Mouse (Mus musculus) spleen, embryonic (tissue): ENCODE results near the gene Ltv1.
"Not testable (repeated sequence)": the region's sequence is repeated elsewhere in the genome, so short reads cannot be mapped to it uniquely, and the experiment has no call there.

ENCODE experiments used
- CTCF ChIA-PET: fragments of 350-600 bp; sonication (Branson Sonifier 250); formaldehyde crosslinking; loops from one replicate; lab custom pipeline; 2022; lab: Charles Lee

Gene Ltv1

DNA sequence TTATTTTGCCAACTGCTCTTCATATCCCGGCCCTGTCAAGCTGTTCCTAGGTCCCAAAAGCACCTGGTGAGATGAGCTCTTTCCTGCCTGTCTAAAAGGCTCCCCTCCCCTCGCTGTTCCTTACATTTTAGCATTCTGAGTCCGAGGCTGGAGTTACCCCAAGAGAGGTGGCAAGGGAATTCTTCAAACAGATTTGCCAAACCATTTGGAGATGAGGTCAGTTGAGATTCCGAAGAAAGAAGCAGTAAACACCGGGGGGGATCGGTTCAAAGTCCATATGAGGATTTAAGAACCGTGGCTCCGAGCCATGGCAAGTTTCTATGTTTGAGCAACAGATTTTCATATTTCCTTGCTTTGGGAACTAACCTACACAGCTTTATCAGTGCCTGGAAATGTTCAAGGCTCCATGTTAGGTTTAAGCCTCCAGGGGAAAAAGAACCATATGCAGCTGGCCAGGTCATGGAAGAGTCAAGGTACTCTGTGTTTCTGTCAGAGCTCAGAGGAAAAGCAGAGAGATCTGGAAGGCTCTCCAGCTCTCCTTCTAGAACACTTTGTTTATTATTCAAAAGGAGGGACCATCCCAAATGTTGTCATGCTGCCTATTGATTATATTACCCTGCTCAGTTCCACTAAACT lies 4.0 kb upstream of the Ltv1 start:
- CTCF ChIA-PET: interaction anchor here (0.7 kb wide), 1 partner anchor 480 kb away, joined by 7 read pairs; no protein-coding TSS in a partner anchor

DNA sequence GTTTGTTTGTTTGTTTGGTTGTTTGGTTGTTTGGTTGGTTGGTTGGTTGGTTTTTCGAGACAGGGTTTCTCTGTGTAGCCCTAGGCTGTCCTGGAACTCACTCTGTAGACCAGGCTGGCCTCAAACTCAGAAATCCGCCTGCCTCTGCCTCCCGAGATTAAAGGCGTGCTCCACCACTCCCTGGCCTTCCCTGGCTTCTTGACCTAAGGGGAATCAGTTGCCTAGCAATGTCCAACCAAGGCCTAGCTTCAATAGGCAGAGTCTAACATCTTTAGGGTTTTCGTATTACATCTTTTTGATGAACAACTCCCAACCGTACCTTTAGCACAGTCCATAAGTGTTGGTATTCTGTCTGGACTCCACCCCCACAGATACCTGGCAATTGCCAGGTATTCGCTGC lies 528 bp upstream of the Ltv1 start:
- CTCF ChIA-PET: not testable (repeated sequence)

DNA sequence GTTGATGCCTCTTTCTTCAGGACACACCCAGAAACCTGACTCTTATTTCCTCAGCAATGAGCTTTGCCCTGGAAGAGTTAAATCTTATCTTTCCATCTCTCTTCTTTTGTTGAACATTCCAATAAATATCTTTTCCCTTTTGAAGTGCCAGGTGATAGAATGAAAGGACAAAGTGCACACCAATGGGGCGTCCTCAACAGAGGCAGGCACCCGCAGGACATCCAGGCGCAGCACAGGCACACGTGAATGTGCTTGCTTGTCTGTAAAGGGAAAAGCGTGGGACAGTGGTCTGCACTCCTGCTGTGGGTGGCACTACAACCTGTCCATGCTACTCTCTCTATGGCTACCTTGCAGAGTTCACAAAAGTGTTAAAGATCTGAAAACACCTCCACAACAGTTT lies 3.1 kb downstream of the Ltv1 start:
- CTCF ChIA-PET: no interaction called here

DNA sequence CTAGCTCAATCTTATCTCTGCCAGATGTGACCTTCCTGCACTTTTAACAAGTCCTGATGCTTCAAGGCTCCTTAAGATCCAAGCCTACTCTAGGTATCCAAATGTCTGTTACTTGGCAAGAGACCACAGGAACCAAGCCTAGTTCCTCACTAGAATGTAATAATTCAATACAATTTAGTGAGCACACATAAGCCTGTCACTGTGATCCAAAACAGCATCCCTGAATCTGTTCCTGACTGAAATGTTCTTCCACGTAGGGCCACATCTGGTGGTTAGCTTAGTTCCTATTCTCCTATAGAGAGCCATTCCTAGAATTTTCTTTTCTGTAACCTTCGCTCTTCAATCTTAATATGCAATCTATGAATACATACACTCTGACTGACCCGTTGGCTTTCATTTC lies 6.2 kb downstream of the Ltv1 start:
- CTCF ChIA-PET: no interaction called here

DNA sequence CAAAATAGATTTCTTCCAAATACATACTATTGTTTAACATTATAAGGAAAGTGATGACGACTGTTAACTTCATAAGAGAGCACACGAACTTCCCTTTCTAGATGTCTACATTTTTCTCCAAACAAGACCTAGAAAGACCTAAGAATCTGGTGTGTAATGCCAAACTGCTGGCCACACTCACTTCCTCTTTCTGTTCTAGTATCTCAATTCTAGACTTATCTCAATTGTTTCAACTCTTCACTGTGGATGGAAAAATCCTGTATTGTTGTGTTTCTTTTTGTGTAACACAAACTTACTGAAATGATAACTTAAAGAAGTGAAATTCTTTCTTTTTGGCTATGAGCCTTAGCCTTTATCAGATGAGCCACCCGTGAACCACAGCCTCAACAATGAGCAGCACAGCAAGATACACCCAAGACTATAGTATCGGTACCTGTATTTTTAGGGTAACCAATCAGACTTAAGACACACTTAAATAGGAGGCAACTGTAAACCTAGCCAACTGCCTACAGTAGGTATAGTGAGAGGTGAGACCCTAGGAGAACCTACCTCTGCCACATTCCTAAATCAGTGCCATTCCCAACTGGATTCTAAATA lies 8.7 kb downstream of the Ltv1 start:
- CTCF ChIA-PET: no interaction called here

DNA sequence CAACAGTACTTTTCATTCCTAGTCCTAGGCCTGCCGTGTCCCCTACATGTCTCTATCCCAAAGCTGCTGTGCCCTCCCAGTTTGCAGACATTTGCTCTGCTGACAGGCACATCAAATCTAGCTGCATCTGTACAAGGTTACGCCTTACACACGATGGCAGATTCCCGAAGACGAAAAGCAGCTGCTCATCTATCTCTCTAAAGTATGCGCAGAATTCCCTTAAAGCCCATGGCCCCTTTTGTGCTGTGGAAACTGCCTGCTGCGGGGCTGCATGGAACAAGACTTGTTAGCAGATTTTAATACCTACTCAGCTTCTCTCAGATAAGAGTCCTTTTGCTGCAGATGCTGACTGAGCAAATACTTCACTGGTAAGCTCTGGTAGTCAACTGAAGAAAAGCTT lies 12.8 kb downstream of the Ltv1 start:
- CTCF ChIA-PET: no interaction called here

DNA sequence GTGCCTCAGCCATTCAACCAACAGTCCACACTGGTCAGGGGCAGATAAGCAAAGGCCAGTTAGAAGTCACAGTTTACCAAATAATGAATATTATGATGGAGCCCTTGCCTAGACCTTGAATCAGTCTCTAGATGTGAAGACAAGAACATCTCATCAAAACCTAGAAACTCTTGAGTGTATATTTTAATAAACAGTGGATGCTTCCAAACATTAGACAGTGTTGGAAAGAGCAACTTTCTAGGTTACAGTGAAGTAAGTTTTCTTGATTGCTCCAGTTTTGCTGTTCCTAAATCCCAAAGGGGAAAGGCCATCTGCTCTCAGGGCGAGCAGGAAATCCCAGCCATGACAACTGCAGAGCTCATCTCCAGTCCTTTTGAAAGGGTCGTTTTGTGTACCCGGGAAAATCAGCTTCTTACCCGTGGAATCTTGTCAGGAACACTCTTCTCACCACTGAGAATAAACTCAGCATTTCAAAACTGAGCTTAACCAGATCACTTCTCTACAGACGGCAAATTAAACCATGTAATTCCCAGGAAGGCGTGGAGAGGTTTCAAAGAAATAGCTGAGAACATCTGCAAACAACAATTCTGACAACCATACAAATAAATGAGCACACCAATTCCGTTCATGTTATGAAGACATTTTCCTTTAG lies 14.9 kb downstream of the Ltv1 start, which contains the start of gene Zc2hc1b:
Gene Zc2hc1b, minus strand, starts transcription at position 51 of the 652 bp plus-strand sequence.
- CTCF ChIA-PET: interaction anchor here (0.7 kb wide), 1 partner anchor 673 kb away, joined by 3 read pairs; no protein-coding TSS in a partner anchor

DNA sequence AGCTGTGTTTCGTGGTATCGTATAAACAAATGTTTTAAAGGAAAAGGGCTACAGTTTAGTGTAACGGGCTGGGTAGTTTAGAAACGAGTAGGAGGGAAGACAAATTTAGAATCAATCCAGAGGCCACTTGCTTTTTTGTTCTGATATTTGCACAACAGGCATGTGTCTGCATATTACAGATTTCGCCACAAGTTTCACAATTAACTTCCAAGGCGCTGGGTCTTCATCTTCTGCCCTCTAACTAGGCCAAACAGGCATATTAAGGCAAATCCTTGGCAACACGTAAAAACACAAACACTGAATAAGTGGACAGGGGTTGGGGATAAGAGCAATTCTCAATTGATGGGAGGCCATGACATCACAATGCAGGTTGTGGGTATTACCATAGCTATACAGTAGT lies 17.1 kb downstream of the Ltv1 start:
- CTCF ChIA-PET: no interaction called here

DNA sequence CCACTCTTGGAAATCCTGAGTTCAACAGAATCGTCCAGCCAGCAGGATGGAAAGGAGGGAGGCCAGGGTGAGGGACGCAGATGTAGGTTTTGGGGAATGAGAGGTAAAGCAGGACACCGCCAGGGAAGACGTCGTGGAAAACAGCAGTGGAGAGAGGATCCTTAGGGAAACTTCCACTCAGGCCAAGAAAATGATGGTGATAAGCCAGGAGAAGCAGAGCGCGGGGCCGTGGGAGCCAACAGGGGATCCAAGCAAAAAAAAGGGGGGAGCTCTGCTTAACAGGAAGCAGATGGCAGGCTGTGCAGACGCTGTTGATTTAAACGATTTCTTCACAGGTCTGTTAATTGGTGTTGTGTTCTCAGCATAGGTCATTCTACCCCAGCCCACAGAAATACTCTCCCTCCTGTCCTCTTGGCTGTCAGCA lies 20.2 kb downstream of the Ltv1 start:
- CTCF ChIA-PET: no interaction called here

DNA sequence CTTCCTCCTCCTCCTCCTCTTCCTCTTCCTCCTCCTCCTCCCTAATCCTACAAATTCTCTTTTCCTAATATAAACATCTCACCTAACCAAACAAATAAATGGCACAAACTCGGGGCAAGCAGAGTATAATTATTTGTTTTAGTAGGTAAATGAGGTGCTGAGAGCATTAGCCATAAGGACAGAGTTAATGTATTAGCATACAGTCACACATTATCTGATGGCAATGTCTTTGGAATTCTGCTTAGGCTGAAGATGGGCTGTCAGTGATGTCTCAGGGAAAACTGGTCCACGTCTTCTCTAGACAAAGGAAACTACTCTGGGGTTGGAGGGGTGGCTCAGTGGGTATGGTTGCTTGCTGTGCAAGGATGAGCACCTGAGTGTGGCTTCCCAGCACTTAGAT lies 21.5 kb downstream of the Ltv1 start:
- CTCF ChIA-PET: no interaction called here

DNA sequence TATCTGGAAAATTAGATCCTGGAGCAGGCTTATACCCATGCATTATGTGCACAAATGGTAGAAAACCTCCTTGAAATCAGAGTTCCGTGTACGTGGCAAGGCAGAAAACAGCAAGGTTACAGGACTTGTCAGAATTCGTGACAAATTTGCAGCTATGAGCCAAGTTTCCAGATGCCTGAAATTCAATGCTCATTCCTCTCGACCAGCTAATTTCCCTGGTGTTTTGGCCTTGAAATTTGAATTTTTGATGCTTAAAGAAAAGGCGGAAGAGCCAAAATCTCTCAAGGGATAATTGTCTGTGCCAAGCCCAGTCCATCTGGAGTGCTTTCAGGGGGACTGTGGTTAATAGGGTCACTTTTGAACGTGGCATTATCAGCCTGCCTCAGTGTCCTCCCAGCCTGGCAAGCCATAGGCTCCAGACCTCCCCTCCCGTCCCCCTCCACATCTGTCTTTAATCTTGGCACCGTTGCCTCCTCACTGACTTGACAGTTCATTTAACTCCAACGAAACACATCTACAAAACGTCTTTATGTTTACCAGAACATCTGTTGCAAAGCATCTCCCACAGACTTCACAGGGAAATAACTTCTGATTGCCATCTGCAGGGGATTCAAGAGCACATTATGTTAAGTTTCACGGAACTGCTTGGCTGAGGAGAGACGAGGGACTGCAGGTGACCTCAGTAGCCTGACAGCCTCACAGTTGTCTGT lies 22.1 kb downstream of the Ltv1 start:
- CTCF ChIA-PET: no interaction called here

DNA sequence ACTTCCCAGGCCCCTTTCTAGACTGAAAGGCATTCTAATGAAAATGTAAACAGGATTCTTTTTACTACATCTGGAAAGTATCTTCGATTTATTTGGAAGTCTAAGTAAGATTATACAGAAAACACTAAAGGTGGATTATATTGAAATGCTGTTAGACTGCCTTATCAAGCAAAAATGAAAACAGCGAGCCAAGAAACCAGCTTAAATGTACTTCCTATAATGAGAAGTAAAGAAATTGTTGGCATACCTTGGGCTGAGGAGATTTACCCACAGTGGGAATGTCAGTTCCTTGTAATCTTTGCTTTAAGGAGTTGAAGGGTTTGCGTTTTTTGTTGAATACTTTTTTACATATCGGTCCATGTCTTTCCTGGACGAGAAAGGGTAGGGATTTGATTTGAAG lies 24.5 kb downstream of the Ltv1 start:
- CTCF ChIA-PET: no interaction called here

DNA sequence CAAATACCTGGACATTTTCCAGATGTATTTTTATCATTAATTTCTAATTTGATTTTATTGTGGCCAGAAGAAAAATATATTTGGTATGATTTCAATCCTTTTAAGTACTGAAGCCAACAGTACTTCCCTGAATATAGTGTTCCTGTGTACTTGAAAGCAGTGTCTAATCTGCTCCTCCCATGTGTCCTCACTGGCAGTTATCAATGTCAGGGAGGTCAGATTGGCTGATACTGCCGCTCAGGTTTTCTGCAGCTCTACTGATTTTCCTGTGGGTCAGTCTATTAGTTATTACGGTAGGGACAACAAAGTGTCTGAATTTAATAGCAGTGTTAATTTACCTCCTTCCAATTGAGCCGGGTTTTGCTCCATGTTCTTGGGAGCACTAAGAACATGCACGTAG lies 30.9 kb downstream of the Ltv1 start:
- CTCF ChIA-PET: no interaction called here

DNA sequence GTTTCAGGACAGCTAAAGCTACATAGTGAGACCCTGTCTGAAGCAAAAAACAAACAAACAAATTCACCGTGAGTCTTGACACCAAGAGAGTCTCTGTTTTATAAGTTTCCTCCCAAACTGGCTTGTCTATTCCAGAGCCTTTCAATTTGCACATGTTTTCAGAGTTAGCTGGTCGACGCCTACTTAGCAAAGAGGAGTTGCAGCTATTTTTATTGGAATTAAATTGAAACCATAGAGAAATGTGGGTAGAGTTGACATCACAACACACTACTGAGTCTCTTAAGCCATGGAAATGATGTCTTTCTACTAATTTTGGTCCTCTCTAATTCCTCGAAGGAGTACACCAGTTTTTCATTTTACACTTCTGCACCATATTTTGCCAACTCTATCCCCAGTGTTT lies 32.1 kb downstream of the Ltv1 start:
- CTCF ChIA-PET: no interaction called here

DNA sequence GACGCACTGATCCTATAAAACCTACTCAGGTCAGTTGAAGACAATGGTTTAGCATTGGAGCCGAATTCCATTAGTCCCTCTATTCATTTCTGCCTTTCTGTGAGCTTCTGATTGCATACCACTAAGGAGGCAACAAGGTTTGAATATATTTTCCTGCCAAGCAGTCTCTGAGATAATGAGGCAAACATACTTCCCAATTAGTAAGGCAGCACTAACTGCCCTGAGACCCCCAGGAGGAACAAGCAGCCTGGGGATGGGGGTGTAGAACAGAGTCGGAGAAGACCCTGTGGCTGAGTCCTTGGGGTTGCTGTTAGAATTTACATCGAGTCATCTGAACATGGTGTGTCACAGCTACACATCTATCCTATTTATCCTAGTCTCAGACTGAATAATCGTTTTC lies 37.6 kb downstream of the Ltv1 start:
- CTCF ChIA-PET: no interaction called here

DNA sequence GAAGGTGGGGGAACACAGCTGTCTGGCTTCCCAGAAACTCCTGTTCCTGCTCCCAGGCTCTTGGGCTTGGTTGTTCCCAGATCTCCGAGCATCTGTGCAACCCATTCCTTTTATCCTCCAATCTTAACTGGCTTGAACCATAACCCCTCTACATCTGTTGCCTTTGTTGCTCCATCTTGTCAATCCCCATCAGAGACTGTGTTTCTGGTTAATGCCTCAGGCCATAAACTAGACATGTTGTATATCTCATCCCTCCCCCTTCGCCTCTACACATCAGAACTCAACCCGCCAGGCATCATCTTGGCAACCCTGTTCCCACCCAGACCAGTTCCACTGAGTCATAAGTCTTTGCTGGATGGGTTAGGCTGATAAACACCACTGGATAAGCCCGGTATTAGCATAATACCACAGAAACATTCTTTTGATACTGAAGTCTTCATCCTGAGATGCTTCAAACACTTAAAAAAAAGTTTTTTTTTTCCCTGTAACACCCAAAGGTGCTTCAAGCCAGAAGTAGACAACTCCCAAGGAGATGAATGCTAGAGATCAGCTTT lies 40.1 kb downstream of the Ltv1 start:
- CTCF ChIA-PET: interaction anchor here (0.7 kb wide), 1 partner anchor 12 kb away, joined by 4 read pairs; no protein-coding TSS in a partner anchor

DNA sequence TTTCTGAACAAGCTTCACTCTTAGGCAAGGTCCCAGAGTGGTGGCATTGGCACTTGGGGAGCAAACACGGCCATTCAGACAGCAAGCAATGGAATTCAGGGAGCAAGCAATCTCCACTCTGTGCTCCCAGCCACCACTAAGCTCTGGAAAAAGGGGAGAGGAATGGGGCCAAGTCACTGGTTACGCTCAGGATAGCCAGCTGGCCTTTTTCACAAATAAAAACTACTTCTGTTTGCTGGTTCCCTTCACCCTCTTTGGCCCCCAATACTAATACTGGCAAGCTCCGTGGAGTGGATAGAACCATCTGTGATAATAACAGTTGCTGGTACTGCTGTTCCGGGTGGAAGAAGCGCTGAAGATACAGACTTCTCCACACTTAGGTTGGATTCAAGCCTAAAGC lies 41.6 kb downstream of the Ltv1 start:
- CTCF ChIA-PET: no interaction called here

DNA sequence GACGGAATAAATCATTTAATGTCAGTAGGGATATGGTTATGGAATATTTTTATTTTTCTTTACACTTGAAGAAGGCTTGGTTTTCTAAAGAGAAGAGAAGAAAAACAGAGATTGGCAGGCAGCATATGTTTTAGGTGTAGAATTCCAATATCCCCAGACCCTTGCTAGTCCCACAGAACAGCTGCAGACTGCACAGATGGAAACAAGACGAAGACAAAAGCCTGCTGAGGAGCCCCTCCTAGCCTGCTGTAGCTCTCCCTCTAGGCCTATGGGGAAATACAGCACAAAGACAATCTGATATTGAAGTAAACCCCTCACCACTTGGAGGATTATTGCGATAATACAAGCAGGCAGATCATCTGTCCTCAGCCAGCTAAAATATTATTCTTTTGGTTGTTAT lies 42.5 kb downstream of the Ltv1 start:
- CTCF ChIA-PET: no interaction called here

DNA sequence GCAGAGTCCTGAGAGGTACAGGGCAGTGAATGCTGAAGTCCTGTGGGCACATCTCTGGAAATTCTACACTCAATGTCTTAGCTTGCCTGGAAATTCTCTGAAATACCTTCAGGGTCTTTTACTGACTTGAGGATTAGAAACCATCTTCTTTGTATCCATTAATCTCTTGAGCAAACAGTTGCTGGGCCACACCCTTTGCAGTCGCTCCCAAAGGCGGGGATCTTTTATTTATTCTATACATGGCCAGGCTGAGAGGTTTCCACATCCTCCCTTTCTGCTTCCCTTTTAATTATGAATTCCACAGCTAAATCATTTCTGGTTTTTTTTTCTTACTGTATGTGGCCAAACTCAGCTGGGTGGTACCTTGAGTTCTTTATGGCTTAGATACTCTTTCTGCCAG lies 52.5 kb downstream of the Ltv1 start:
- CTCF ChIA-PET: no interaction called here

DNA sequence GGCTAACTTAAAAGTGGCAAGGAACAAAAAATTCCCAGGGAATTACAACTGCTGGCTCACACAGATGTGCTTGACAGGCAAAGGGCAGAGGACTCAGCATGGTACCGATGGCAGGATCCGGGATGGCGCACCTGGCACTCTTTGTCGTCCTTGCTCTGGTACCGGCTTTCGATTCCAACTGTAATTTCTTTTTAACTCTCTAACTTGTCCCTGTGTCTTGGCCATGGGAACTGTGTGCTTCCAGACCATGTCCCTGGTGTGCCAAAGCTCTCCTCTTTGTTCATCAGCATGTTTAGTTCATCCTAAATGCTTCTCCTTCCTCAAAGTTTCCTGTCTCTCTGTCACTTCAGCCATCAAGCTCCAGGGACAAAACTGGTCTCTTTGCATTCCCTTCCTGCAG lies 55.1 kb downstream of the Ltv1 start:
- CTCF ChIA-PET: no interaction called here

DNA sequence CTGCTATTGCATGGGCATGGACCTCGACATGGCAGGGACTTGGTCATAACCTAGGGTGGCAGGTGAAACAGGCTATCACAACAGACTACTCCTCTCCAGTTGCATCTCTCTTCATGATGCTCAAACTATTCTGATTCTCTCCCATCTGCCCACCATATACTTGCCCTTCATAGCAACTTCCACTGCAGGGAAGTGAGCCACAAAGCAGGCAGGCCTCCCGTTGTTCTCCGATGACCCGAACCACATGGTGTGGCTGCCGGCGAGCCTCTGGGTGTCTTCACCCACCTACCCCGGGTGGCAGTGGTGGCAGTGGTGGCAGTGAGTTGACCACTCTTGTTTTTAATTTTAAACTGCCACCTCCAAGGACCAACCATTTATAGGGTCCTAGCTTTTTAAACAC lies 57.2 kb downstream of the Ltv1 start:
- CTCF ChIA-PET: no interaction called here

DNA sequence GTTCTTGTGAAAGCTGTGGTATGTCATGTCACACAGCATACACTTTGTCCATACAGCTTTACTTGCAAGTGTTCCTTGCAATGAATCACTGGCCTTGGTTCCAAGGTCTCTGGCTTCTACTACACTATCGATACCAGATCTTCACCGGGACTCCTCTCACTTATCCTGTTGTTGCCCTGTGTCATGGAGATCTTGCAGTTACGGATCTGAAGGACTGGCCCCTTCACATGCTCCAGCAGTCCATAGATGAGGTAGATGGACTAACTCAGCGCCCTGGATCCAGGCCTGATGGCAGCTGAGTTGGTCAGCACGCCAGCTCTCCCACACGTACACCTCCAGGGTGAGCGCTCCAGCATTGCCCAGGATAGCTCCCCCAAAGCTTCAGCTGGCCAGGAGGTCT lies 57.7 kb downstream of the Ltv1 start:
- CTCF ChIA-PET: no interaction called here
